Mouse (Mus musculus): Measurements from ENCODE around the gene Mrgprh.
"Not testable (repeated sequence)": the region's sequence is repeated elsewhere in the genome, so short reads cannot be mapped to it uniquely, and the experiment has no call there.

Mrgprh gene

DNA sequence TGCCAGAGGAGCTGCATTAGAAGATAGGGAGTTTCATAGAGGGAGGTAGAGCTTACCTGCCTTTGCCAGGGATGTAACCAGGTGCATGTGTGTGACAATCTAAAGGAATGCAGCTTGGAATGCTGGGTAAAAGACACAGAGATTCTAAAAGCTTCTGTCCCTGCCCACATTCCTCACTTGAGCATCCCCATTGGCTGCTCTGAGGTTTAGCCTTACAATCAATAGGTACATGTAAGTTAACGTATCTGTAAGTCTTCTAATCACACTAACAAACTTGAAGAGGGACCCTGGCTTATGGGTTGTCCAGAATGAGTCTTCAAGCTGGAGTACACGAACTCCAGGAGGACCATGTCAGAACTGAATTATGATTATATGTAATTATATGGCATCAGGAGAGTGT, 7.8 kb upstream of the Mrgprh start, which contains the start of gene Mas1:
Gene Mas1, minus strand, starts transcription at position 101 of the 400 bp plus-strand sequence.
- DNase-seq (ENCODE audit: low read depth, low spot score) = no peak

- DNase-seq (ENCODE audit: low read depth, low spot score) = no peak
Observed at GRCm38 (mm10) chr17:12868640-12869039, 7.2 kb upstream of the Mrgprh start.

DNA sequence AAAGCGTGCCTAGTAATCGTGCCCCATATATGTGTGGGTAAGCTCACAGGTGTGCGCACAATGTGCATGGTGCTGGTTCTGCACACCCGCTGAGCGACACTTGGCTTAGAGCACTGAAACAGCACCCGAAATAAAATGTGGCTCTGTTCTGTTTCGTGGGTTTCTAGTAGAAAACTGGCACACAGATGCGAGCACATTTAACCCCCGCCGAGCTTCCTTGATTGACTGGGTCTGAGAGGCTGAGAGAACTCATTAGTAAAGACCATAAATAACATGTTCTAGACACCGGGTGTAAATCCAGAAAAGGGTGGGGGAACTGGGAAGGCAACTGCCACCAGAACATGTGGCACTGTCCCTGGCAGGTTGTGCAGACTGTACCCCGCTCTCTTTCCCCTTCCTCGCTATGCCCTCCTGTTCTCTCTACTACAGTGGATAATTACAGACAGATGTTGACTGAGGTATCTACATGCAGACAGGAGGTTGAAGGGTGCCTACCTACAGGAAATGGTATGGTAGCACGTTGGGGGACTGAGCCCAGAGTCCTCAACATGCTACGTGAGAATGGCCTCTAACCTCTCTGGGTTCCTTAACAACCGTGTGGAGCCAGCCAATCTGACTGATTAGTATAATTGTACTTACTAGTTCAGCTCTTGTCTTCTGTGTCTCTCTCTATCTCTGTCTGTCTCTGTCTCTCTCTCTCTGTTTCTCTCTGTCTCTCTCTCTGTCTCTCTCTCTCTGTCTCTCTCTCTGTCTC, 3.4 kb upstream of the Mrgprh start:
- no peak for DNase-seq (ENCODE audit: low read depth, low spot score)

- DNase-seq (ENCODE audit: low read depth, low spot score) = peak; percentile 88
Observed at GRCm38 (mm10) chr17:12880178-12880577, 4.3 kb downstream of the Mrgprh start.

DNA sequence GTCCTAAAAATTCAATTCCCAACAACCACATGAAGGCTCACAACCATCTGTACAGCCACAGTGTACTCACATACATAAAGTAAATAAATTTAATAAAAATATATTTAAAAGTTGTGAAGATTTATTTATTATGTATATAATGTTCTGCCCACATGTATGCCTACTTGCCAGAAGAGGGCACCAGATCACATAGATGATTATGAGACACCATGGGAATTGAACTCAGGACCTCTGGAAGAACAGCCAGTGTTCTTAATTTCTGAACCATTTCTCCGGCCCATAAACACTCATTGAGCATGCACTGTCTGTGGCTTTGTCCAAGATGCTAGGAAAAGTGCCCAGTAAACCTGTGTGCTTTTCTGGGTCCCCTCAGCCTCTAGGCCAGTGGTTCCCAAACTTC, 5.4 kb downstream of the Mrgprh start:
- no peak for DNase-seq (ENCODE audit: low read depth, low spot score)

DNA sequence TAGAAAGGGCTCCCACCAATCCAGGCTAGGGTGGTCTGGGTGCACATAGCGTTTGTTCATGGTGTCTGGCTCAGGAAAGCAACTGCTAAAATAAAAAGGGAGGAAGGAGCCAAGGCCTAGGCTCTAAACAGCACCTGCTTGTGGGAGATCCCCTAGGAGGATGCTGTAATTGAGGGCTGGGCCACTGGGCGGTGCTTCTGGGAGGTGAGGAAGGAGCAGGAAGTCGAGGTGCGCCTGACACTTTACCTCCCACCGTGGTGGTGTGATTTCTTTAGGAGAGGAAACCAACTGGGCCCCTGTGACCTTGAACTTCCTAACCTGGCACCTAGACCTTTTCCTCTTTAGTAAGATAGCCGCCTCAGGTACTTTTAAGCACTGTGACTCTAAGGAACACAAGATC, 10.8 kb downstream of the Mrgprh start:
- no peak for DNase-seq (ENCODE audit: low read depth, low spot score)

DNA sequence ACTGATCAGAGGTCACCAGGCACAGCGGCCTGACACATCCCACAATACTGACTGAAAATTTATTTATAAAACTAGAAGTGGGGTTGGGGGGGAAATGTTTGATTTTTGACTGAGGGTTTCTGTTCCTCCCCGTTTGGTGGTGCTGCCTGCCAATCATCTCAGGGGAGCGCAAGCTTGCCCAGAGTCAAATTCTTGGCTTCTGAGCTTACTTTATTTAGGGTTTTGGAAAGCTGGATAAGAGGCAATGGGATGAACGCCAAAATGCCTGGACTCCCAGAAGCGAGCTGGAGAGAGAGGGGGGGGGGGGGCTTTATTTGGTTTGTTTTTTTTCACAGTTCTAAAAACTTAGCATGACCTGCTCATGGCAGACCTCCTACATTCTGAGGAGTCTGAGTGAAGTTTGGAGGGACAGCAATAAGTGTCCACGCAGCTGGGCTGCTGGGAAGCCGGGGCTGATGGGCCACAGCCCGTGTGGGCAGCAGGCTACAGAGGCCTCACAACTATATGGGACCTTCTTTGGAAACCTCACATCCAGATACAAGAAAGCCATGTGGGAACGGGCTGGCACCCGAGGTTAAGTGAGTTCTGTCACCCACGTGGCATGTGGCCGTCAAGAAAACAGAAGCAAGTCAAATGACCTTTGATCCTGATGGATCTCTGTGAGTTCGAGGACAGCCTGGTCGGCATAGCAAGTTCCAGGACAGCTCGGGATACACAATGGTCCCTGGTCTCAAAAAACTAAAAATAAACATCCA, 11.4 kb downstream of the Mrgprh start:
- no peak for DNase-seq (ENCODE audit: low read depth, low spot score)

- DNase-seq (ENCODE audit: low read depth, low spot score) = no peak
Observed at GRCm38 (mm10) chr17:12891054-12891453, 15.2 kb downstream of the Mrgprh start.

DNA sequence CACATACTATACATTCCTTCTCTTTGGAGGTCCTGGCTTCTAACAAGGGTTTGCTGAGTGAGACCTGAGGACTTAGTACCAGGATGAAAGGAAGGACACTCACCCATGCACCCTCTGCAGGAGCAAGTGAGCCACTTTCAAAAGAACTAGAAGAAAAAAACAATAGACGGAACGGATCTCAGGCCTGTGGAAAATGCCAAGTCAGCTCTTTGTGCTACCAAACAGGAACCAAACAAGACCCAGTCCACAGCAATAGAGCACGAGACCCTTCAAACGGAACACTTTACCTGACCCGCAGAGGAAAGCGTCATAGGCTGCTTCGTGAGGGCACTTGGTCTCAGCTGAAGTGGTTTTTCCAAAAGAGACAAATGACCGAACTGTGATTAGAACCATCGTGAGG, 16.2 kb downstream of the Mrgprh start:
- no peak for DNase-seq (ENCODE audit: low read depth, low spot score)

DNA sequence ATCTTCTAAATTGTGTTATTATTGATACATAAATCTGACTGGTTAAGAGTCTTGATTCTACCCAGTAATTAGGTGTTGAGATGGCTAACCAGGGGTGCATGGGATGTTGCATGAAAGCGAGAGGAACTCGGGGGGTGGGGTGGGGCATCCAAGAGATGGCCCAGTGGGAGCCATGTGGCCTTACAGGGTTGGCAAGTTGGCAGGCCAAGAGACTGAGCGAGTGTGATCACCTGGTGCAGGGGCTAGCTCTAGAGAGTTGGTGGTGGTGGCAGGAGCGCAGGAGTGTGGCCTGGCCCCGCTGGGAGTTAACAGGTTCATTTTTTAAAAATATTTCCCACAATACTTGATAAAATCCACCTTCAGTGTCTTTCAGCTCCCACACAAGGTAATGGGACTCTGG, 21.8 kb downstream of the Mrgprh start:
- no peak for DNase-seq (ENCODE audit: low read depth, low spot score)

DNA sequence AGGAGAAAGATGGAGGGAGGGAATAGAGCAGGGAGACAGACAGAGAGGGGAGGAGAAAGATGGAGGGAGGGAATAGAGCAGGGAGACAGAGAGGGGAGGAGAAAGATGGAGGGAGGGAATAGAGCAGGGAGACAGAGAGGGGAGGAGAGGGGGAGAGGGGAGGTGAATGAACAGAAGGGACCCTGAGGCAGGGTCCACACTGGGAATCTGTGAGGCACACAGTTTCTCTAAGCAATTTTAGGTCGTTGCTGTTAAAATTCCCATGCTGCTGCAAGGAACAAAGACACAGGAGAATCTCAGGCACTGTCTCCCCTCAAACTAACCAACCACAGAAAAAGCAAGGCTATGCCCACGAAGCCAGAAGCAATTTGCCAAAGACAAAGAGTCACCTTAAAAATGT, 22.8 kb downstream of the Mrgprh start:
- DNase-seq (ENCODE audit: low read depth, low spot score) = not testable (repeated sequence)

- no peak for DNase-seq (ENCODE audit: low read depth, low spot score)
Observed at GRCm38 (mm10) chr17:12902291-12902690, 26.5 kb downstream of the Mrgprh start.

GRCm38 (mm10) chr17:12903372-12904333, 27.8 kb downstream of the Mrgprh start:
- no peak for DNase-seq (ENCODE audit: low read depth, low spot score)

GRCm38 (mm10) chr17:12904349-12904748, 28.5 kb downstream of the Mrgprh start:
- DNase-seq (ENCODE audit: low read depth, low spot score) = no peak

GRCm38 (mm10) chr17:12905810-12906209, 30.0 kb downstream of the Mrgprh start:
- no peak for DNase-seq (ENCODE audit: low read depth, low spot score)

- DNase-seq (ENCODE audit: low read depth, low spot score) = no peak
Observed at GRCm38 (mm10) chr17:12906436-12906835, 30.6 kb downstream of the Mrgprh start.

GRCm38 (mm10) chr17:12909361-12910280, 33.8 kb downstream of the Mrgprh start, which contains the start of gene Pnldc1:
Gene Pnldc1 (minus strand): TSS chr17:12910230.
- no peak for DNase-seq (ENCODE audit: low read depth, low spot score)

DNA sequence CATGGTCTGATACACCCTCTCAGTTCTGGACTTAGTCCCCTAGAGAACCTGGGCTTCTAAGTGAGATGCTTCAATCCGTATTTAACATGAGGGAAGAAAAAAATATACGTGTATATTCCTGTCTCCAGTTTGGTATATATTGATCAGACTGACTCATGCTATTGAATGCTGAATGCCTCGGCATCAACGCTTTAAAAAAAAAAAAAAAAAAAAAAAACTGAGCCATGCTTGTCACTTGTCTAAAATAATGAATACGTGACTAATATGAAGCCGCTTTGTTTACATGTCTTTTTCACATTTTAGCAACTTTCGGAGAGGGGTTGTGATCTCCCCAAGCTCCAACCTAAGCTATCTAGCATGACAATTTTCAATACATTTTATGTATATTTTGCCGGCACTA, 34.6 kb downstream of the Mrgprh start:
- no peak for DNase-seq (ENCODE audit: low read depth, low spot score)

GRCm38 (mm10) chr17:12915488-12915880, 39.6 kb downstream of the Mrgprh start, which contains the start of gene Tcp1:
Gene Tcp1 (plus strand): TSS chr17:12915701.
- DNase-seq (ENCODE audit: low read depth, low spot score) = no peak

- peak; percentile 99 for DNase-seq (ENCODE audit: low read depth, low spot score)
Observed at GRCm38 (mm10) chr17:12915881-12916583, 40.2 kb downstream of the Mrgprh start, which contains the start of gene Mrpl18. Gene Mrpl18 (minus strand): TSS chr17:12916345.
